Mouse (Mus musculus): ENCODE data around the gene Brca2. TPM values are rescaled to one million over a fixed set of nuclear protein-coding genes. Genes with fewer than 3 reads are reported as not detected.

Gene Brca2
- polyA plus RNA-seq, 1 experiment from 2014 or later: 19.2 TPM

GRCm38 (mm10) chr5:150570496-150571219, 48.2 kb downstream of the Brca2 start:
- Histone ChIP-seq H3K9me3 (no peaks in the 10 kb centered on the region), H3K36me3 (peaks cover 42% of the 10 kb centered on the region)
- 84% methylated on average over 11 of the region's 11 CpGs for WGBS

GRCm38 (mm10) chr5:150574403-150574802, 52.0 kb downstream of the Brca2 start:
- H3K9me3 ChIP-seq: no peaks in the 10 kb centered on the region
- no peak overlapping the region for H3K9ac ChIP-seq
- H3K27ac ChIP-seq: no peak overlapping the region
- no peak overlapping the region for H3K4me2 ChIP-seq (replicated peaks)
- peaks cover 26% of the 10 kb centered on the region for H3K36me3 ChIP-seq
- no peak for ATAC-seq (ENCODE audit: low FRiP score, low read depth)
- no peak overlapping the region for H3K4me3 ChIP-seq
- no peaks in the 10 kb centered on the region for H3K27me3 ChIP-seq (replicated peaks)
- 93% methylated on average over 3 of the region's 3 CpGs for WGBS
- no peaks in the 10 kb centered on the region for H3K4me1 ChIP-seq

More at GRCm38 (mm10) chr5:150570496-150571219, 48.2 kb downstream of the Brca2 start:
- no peak overlapping the region for H3K4me2 ChIP-seq (replicated peaks)
- H3K27ac ChIP-seq: no peak overlapping the region
- no peak for ATAC-seq (ENCODE audit: low FRiP score, low read depth)
- H3K27me3 ChIP-seq (replicated peaks): no peaks in the 10 kb centered on the region
- no peak overlapping the region for H3K4me3 ChIP-seq
- H3K9ac ChIP-seq: no peak overlapping the region
- H3K4me1 ChIP-seq: no peaks in the 10 kb centered on the region

DNA sequence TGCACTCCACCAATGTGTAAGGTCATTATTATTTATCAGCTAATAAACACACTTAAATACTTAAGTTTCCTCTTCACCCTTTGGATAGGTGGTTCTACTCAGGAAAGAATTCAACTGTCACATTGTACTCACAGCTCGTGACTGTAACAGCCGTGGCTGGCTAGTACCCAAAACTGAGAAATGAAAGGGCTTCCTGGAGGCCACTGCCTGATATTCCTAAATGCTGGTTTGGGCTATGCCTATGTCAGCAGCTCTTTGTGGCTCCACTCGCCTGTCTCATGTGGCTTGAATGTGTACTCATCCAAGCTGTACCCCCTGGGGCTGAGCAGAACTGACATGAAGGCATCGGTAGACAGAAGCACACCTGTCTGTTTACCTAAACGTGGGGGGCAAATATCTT, 52.5 kb downstream of the Brca2 start:
- ATAC-seq (ENCODE audit: low FRiP score, low read depth): no peak
- peaks cover 23% of the 10 kb centered on the region for H3K36me3 ChIP-seq
- no peak overlapping the region for H3K9ac ChIP-seq
- 88% methylated on average over 5 of the region's 5 CpGs for WGBS
- H3K27me3 ChIP-seq (replicated peaks): no peaks in the 10 kb centered on the region
- no peak overlapping the region for H3K27ac ChIP-seq
- H3K4me1 ChIP-seq: no peaks in the 10 kb centered on the region
- no peaks in the 10 kb centered on the region for H3K9me3 ChIP-seq
- no peak overlapping the region for H3K4me2 ChIP-seq (replicated peaks)
- H3K4me3 ChIP-seq: no peak overlapping the region

DNA sequence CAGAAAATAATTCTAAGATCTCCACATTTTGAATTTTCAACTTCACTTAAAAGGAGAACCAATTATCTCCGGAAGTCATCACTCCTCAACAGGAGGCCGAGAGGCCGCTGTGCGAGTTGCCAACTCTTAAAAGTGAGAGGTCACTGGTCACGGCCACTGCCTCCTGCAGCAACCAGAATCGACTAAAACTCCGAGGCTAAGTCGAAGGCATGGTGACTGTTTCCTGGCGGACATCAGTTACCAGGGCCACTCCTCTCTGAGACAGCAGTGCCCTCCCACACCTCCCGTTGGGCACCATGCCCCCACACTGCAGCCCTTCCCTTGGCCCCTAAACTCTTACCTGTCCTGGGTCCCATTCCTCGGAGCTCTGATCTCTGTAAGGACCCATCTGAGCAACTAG, 54.4 kb downstream of the Brca2 start:
- 88% methylated on average over 11 of the region's 11 CpGs for WGBS
- Histone ChIP-seq H3K27ac (no peak overlapping the region), H3K4me1 (no peaks in the 10 kb centered on the region), H3K4me2 (replicated peaks) (no peak overlapping the region), H3K9ac (no peak overlapping the region), H3K36me3 (peaks cover 21% of the 10 kb centered on the region), H3K9me3 (no peaks in the 10 kb centered on the region), H3K4me3 (no peak overlapping the region), H3K27me3 (replicated peaks) (no peaks in the 10 kb centered on the region)
- no peak for ATAC-seq (ENCODE audit: low FRiP score, low read depth)

DNA sequence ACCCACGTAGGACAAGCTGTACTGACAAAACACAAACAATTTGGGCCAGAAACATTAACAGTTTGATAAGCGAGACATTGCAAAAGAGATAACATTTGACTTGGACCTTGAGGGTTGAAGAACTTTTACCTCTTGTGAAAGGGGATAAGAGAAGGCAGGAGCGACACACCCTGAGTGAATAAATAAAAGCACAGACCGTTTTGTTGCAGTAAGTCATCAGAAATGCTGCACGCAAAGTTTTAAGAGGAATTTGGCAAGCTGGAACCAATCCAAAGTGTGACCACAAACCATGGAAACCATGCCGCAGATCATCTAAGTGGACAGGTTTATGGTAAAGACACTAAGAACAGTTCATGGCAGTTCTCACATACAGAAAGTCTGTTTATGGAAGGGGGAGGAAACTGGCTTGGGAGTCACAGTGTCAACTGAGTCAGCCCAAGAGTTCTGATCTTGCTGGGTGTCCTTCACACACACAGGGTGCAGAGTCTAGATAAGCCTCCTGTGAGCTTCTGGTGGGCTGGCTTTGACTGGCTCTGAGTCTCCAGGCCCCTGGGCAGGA, 56.3 kb downstream of the Brca2 start:
- Histone ChIP-seq H3K27me3 (replicated peaks) (no peaks in the 10 kb centered on the region), H3K36me3 (peaks cover 3% of the 10 kb centered on the region; the same call in 1 of the 2 replicates), H3K9ac (no peak overlapping the region), H3K4me1 (no peaks in the 10 kb centered on the region), H3K9me3 (no peaks in the 10 kb centered on the region), H3K4me3 (no peak overlapping the region), H3K27ac (no peak overlapping the region), H3K4me2 (replicated peaks) (no peak overlapping the region)
- WGBS: 85% methylated on average over 6 of the region's 6 CpGs
- ATAC-seq (ENCODE audit: low FRiP score, low read depth): no peak

DNA sequence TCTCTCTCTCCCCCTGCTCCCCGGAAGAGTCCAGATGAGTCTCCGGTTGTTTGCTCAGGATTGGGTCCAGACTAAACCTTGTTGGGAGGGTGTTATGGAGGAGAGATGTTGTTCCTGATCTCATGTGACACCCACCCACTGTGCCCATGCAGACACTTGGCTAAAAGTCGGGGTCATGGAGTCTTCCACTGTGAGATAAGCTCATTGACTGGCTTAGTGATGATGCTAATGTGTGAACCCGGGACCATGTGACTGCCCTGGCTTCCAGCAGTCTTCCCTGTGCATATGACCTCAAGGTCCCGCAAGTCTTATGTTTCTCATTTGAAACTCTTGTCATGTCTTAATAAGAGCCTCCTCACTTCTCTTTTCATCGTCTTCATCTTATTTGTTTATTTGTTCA, 58.8 kb downstream of the Brca2 start:
- Histone ChIP-seq H3K9me3 (no peaks in the 10 kb centered on the region), H3K4me1 (no peaks in the 10 kb centered on the region), H3K27ac (no peak overlapping the region), H3K27me3 (replicated peaks) (no peaks in the 10 kb centered on the region), H3K36me3 (no peaks in the 10 kb centered on the region), H3K9ac (no peak overlapping the region), H3K4me3 (no peak overlapping the region), H3K4me2 (replicated peaks) (no peak overlapping the region)
- no peak for ATAC-seq (ENCODE audit: low FRiP score, low read depth)
- WGBS: 83% methylated on average over 6 of the region's 6 CpGs

- Histone ChIP-seq H3K27ac (no peak overlapping the region), H3K9ac (no peak overlapping the region), H3K9me3 (no peaks in the 10 kb centered on the region), H3K27me3 (replicated peaks) (no peaks in the 10 kb centered on the region), H3K36me3 (no peaks in the 10 kb centered on the region), H3K4me2 (replicated peaks) (no peak overlapping the region), H3K4me1 (no peaks in the 10 kb centered on the region), H3K4me3 (no peak overlapping the region)
- WGBS: 90% methylated on average over 5 of the region's 5 CpGs
- ATAC-seq (ENCODE audit: low FRiP score, low read depth): no peak
These were observed 60.8 kb downstream of the Brca2 start for GRCm38 (mm10) chr5:150583181-150583580.

- no peak for ATAC-seq (ENCODE audit: low FRiP score, low read depth)
- no peaks in the 10 kb centered on the region for H3K27me3 ChIP-seq (replicated peaks)
- no peak overlapping the region for H3K27ac ChIP-seq
- 79% methylated on average over 5 of the region's 5 CpGs for WGBS
- no peaks in the 10 kb centered on the region for H3K36me3 ChIP-seq
- H3K4me3 ChIP-seq: no peak overlapping the region
- H3K9ac ChIP-seq: no peak overlapping the region
- H3K9me3 ChIP-seq: no peaks in the 10 kb centered on the region
- H3K4me1 ChIP-seq: no peaks in the 10 kb centered on the region
- H3K4me2 ChIP-seq (replicated peaks): no peak overlapping the region
These were observed 61.3 kb downstream of the Brca2 start for GRCm38 (mm10) chr5:150583622-150584336.

GRCm38 (mm10) chr5:150584337-150584729, 61.9 kb downstream of the Brca2 start:
- Histone ChIP-seq H3K36me3 (no peaks in the 10 kb centered on the region), H3K4me1 (no peaks in the 10 kb centered on the region), H3K9me3 (no peaks in the 10 kb centered on the region), H3K4me2 (replicated peaks) (no peak overlapping the region), H3K27me3 (replicated peaks) (no peaks in the 10 kb centered on the region), H3K4me3 (no peak overlapping the region), H3K9ac (no peak overlapping the region), H3K27ac (no peak overlapping the region)
- WGBS: 55% methylated on average over 6 of the region's 6 CpGs
- ATAC-seq (ENCODE audit: low FRiP score, low read depth): no peak

- ATAC-seq (ENCODE audit: low FRiP score, low read depth): no peak
- Histone ChIP-seq H3K36me3 (no peaks in the 10 kb centered on the region), H3K27ac (no peak overlapping the region), H3K27me3 (replicated peaks) (peaks cover 30% of the 10 kb centered on the region), H3K4me2 (replicated peaks) (no peak overlapping the region), H3K9ac (no peak overlapping the region), H3K4me3 (no peak overlapping the region), H3K4me1 (peaks cover 18% of the 10 kb centered on the region), H3K9me3 (no peaks in the 10 kb centered on the region)
- WGBS: 81% methylated on average over 2 of the region's 2 CpGs
These were observed 67.5 kb downstream of the Brca2 start for GRCm38 (mm10) chr5:150589945-150590344.

- no peak for ATAC-seq (ENCODE audit: low FRiP score, low read depth)
- no peaks in the 10 kb centered on the region for H3K36me3 ChIP-seq
- H3K27ac ChIP-seq: no peak overlapping the region
- H3K4me2 ChIP-seq (replicated peaks): no peak overlapping the region
- no peaks in the 10 kb centered on the region for H3K9me3 ChIP-seq
- 73% methylated on average over 13 of the region's 13 CpGs for WGBS
- peaks cover 19% of the 10 kb centered on the region for H3K4me1 ChIP-seq
- H3K27me3 ChIP-seq (replicated peaks): peaks cover 43% of the 10 kb centered on the region
- H3K9ac ChIP-seq: no peak overlapping the region
- no peak overlapping the region for H3K4me3 ChIP-seq
These were observed 69.9 kb downstream of the Brca2 start for GRCm38 (mm10) chr5:150592186-150592903.

All from neural tube, embryonic 12.5 days (tissue).